Mouse (Mus musculus) neutrophil, adult 5-6 weeks (primary cell): ENCODE data around the gene Pgrmc2. TPM values are rescaled to one million over a fixed set of nuclear protein-coding genes. Genes with fewer than 3 reads are reported as not detected.

ENCODE experiments used
- ATAC-seq: fragments of 151-379, 151-347 bp; 2 replicates; pipeline ENCODE4 v1.8.0; 2017; ENCODE audit warnings: mild to moderate bottlenecking, moderate TSS enrichment; ENCODE audit not compliant: insufficient number of reproducible peaks, poor library complexity, low FRiP score, severe bottlenecking; ENCODE audit errors: extremely low read depth
- total RNA-seq: library from RNA; stranded (forward); fragments of 200-1000 nt; gene quantifications from 2 replicates; pipeline ENCODE4 v1.2.3, GENCODE M21; 2017

Pgrmc2 gene
- 11.8 and 13.8 TPM in 2 replicates for total RNA-seq

- peak; percentile 92 for ATAC-seq
Measured at GRCm38 (mm10) chr3:41082885-41083789, at the start of gene Pgrmc2. Gene Pgrmc2 (minus strand): TSS chr3:41083046.

- no peak for ATAC-seq
Measured at GRCm38 (mm10) chr3:41124000-41124294, 41.1 kb upstream of the Pgrmc2 start.

DNA sequence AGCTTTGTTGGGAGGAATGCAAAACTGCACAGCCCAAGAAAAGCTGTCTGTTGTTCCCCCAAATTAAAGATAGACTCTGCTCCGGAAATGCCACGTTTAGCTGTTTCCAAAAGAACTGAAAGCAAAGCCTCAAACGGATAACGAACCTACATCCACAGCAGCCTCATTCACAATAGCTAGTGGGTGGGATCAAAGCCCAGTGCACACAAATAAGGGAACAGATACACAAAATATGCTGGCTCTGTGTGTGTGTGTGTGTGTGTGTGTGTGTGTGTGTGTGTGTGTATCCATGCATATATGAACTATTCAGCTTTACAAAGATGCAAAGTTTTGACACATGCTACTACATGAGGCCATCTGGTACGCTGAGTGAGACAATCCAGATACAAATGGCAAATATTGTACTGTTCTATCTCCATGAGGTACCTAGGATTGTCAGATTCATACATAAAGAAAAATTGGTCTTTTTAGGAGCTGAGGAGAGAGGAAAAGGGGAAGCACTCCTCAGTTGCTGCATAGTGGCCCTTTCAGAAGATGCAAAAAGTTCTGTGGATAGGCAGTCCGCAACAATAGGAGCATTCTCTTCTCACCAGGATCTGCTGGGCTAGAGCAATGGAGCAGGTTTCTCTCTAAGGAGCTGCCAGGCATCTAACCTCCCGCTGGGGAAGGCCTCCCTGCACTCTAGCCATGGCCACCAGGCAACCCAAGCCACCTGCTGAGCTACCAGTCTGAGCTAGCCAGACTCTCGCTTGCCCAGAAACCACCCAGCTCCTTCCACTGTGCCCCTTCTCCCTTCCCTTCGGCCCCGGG lies 40.5 kb upstream of the Pgrmc2 start:
- ATAC-seq = no peak

GRCm38 (mm10) chr3:41118173-41118572 lies 35.3 kb upstream of the Pgrmc2 start:
- ATAC-seq = no peak

DNA sequence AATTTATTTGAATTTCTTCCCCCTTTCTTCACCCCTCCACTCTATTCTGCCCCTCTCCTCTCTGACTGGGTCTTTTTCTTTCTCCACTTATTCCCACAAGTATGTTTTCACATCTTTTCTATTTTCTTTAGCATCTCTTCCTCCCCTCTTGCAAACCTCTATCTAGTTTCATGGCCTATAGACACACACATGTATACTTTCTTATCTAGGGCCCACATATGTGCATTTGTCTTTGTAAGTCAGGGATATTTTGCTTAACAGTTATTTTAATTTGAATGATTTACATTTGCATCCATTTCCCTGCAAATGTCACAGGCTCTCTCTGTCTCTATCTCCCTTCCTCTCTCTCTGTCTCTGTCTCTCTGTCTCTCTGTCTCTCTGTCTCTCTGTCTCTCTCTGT lies 34.6 kb upstream of the Pgrmc2 start:
- no peak for ATAC-seq

GRCm38 (mm10) chr3:41113186-41113585 lies 30.3 kb upstream of the Pgrmc2 start:
- ATAC-seq = no peak

- no peak for ATAC-seq
Measured at GRCm38 (mm10) chr3:41108306-41108785, 25.5 kb upstream of the Pgrmc2 start.

DNA sequence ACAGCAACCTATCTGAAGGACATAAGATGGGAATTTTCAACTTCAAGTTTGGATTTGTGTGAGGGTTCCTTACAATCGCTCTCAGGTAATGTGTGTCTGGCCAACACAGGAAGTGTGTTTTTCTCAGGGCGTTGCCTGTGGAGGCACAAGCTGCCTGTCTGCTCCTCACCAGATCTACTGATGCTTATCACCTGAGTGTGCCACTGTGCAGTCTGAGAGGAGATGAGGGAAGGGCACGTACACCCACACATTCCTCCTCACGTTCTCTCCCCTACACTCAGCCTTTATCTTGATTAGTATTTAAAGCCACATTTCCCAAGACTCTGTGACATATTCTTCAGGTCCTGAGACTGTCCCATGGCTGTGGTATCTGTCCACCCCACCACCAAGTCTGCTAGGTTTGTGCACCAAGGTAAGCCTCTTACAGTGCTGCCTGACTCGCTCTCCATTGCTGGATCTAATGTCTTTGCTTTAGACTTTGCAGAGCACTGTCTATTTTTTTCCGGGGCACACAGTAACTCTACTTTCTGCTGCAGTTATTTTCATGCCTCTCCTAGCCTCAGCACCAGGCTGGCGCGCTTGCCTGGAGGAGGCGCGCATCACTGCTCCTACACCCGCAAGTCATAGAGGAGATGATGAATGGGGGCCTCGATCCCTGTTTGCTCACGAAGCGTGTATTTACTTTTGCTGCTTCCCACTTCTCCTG lies 24.9 kb upstream of the Pgrmc2 start:
- no peak for ATAC-seq

DNA sequence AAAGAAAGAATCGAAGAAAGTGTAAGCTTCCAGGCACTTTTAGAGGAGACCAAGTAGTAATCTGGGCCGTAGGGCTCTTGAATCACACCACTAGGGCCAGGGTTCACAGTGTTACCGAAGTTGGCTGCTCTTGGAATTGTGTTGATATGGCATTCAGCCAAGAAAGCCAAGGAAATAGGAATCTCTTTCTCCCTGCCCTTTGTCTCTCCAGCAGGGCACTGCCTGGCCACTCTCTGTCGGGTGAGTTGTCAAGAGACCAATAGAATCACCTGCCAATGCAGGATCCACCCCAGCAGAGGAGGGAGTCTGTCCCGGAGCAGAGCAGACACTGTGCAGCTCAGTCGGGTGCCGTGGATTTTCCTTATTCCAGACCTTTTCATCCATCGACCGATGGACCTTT lies 19.1 kb upstream of the Pgrmc2 start:
- no peak for ATAC-seq

DNA sequence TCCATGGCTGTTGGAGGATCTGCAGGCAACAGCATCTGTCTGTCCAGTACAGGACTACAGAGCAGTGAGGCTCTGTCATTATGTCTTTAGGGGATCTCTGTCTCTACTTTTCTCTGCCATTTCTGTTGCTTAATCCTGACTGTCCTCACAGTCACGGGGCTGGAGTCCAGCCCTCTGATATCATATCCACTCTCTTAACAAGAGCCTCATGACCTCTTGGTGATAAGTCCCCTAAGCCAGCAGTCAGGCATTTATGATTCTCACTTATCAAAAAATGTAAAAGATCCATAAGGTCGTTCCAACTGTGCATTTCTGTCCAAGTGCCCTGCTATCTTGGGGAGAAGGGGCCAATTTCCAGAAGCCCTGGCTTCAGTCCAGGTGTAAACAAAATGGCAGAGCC lies 17.3 kb upstream of the Pgrmc2 start:
- no peak for ATAC-seq

- no peak for ATAC-seq
Measured at GRCm38 (mm10) chr3:41099672-41100071, 16.8 kb upstream of the Pgrmc2 start.

DNA sequence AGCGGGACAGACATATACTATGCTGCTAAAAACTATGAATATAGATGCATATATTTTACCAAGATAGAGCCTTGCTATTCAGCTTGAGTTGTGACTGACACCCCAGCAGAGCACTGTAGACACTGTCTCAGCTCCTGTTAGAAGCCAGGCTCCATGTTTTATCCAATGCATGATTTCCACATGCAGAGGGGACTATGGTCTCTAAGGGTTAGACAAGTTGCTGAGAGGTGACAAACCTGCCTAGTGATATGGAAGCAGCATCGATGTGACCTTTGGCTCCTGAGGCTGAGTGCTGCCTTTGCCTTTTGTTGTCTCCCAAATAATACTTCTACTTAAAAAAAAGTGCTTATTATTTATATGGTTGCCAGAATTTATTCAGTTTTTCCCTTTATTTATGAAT lies 10.4 kb upstream of the Pgrmc2 start:
- ATAC-seq = no peak

- ATAC-seq = no peak
Measured at GRCm38 (mm10) chr3:41092311-41092710, 9.5 kb upstream of the Pgrmc2 start.

GRCm38 (mm10) chr3:41090839-41091238 lies 8.0 kb upstream of the Pgrmc2 start:
- no peak for ATAC-seq

DNA sequence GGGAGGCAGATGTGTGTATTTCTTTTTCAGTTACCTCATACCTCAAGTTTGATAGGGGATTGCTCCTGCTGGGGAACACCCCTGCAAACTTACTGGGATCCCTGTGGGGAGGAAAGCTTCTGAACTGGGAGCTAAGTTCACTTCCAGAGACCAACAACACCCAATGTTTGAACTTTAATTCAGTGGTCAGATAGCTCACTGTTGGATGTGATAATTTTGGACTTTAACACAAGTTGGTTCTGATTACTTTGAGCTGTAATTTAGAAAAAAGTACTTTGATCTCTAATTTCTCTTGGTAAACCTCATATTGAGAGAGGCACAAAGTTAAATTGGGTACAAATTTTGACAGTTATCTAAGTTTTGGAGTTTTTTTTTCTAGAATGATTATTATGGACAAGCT lies 4.2 kb upstream of the Pgrmc2 start:
- no peak for ATAC-seq

GRCm38 (mm10) chr3:41084421-41084820 lies 1.6 kb upstream of the Pgrmc2 start:
- no peak for ATAC-seq

GRCm38 (mm10) chr3:41083790-41084112 lies 905 bp upstream of the Pgrmc2 start:
- ATAC-seq = no peak

- no peak for ATAC-seq
Measured at GRCm38 (mm10) chr3:41082520-41082884, 344 bp downstream of the Pgrmc2 start.

DNA sequence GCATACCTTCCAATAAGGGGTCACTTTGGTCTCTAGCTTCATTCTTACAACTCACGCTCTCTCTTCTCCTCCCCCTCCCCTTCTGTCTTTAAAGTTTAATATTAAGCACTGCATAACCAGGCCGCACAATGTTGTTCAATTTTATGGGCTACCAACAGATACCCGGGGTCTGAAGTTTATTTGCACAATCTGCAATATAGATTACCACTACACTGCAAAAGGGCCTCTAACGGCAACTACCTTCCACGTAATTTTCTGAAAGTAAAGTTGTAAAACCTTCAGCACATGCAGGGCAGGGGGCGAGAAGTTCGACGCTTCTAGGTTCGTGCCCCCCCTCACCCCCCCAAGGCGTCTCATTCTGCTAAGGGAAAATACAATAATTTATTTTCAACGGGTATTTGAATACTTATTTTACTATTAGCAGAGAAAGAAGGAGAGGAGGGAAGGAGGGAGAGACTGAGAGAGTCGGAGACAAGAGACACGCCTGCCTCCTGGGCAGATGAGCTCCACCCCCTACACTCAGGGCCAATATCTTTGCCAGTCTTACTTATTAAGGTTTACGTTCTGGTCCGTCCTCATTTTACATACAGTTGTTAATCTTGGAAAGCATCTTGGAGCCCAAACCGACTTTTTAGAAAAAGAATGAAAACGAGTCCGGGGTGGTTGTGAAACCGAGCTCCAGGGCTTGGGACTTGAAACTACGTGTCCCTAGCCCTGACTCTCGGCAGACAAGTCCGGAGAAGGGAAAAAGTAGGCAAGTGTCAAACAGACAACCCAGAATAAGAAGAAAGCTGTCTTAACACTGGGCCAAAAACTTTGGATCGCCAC lies 1.2 kb downstream of the Pgrmc2 start:
- ATAC-seq = no peak
